Mouse (Mus musculus) embryo, embryonic 11.5 days (tissue): ENCODE data around the gene Atxn7l1.

Experiments
- DNase-seq: peaks from one replicate; pipeline ENCODE4 v3.0.0-alpha.2; 2012; ENCODE audit warnings: low read depth, low spot score

Gene Atxn7l1

GRCm38 (mm10) chr12:33272441-33272840 is 124.9 kb downstream of the Atxn7l1 start:
- no peak for DNase-seq

- DNase-seq, result no peak
These were observed 125.7 kb downstream of the Atxn7l1 start for GRCm38 (mm10) chr12:33273147-33273546.

GRCm38 (mm10) chr12:33273668-33274067 is 126.2 kb downstream of the Atxn7l1 start:
- no peak for DNase-seq

- no peak for DNase-seq
These were observed 128.5 kb downstream of the Atxn7l1 start for GRCm38 (mm10) chr12:33276028-33276427.

- no peak for DNase-seq
These were observed 129.9 kb downstream of the Atxn7l1 start for GRCm38 (mm10) chr12:33277427-33277826.

- DNase-seq, result no peak
These were observed 131.7 kb downstream of the Atxn7l1 start for GRCm38 (mm10) chr12:33279159-33279558.

- peak; percentile 42 for DNase-seq
These were observed 133.3 kb downstream of the Atxn7l1 start for GRCm38 (mm10) chr12:33280805-33281204.

- DNase-seq, result no peak
These were observed 136.9 kb downstream of the Atxn7l1 start for GRCm38 (mm10) chr12:33284344-33284936.

- no peak for DNase-seq
These were observed 137.9 kb downstream of the Atxn7l1 start for GRCm38 (mm10) chr12:33285354-33285753.

- no peak for DNase-seq
These were observed 138.6 kb downstream of the Atxn7l1 start for GRCm38 (mm10) chr12:33285933-33286649.

- DNase-seq, result no peak
These were observed 140.2 kb downstream of the Atxn7l1 start for GRCm38 (mm10) chr12:33287686-33288085.

GRCm38 (mm10) chr12:33288746-33289145 is 141.3 kb downstream of the Atxn7l1 start:
- no peak for DNase-seq

- DNase-seq, result peak; percentile 47
These were observed 154.6 kb downstream of the Atxn7l1 start for GRCm38 (mm10) chr12:33302070-33302469.

GRCm38 (mm10) chr12:33302523-33303383 is 155.3 kb downstream of the Atxn7l1 start:
- peak; percentile 23 for DNase-seq

- DNase-seq, result no peak
These were observed 155.9 kb downstream of the Atxn7l1 start for GRCm38 (mm10) chr12:33303384-33303770.

- DNase-seq, result no peak
These were observed 157.6 kb downstream of the Atxn7l1 start for GRCm38 (mm10) chr12:33305106-33305505.

- no peak for DNase-seq
These were observed 159.0 kb downstream of the Atxn7l1 start for GRCm38 (mm10) chr12:33306476-33306875.

GRCm38 (mm10) chr12:33308668-33309067 is 161.2 kb downstream of the Atxn7l1 start:
- DNase-seq, result no peak

GRCm38 (mm10) chr12:33313828-33314671 is 166.6 kb downstream of the Atxn7l1 start:
- DNase-seq, result no peak

GRCm38 (mm10) chr12:33314924-33315643 is 167.6 kb downstream of the Atxn7l1 start:
- DNase-seq, result no peak

GRCm38 (mm10) chr12:33315804-33316203 is 168.3 kb downstream of the Atxn7l1 start:
- no peak for DNase-seq
